21 mouse cellular contexts compared by ENCODE assay signal in the genomic region with DNA sequence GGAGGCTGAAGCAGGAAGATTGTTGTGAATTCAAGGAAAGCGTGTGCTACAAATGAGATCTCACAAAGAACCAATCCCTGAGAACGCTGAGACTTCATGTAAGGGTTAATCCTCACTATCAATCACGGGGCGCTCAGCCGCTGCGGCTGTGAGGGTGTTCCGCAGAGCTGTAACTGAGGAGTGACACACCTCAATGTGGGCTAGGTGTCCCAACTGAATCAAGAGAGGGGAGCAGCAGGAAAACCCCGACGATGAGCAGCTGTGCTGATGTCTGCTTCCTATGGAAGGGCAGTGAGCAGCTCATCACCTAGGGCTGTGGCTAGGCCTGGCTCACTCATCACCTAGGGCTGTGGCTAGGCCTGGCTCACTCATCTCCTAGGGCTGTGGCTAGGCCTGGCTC. TPM values are rescaled to one million over a fixed set of nuclear protein-coding genes. Genes with fewer than 3 reads are reported as not detected.
DNase-seq lines count a peak whose midpoint lies in the region; ATAC-seq and TF ChIP-seq lines count a peak whose summit lies in the region.
"Had no signal": no experiment of that assay in that cellular context is flagged by ENCODE, and none has a peak within 500 bp of the region (broad histone marks: within the 10 kb centered on the region; RNA-seq: fewer than 3 reads in every experiment).

No protein-coding gene starts in this region.

- TF ChIP-seq EP300 in MEL (IDR thresholded peaks at IDR 0.05; ENCODE audit: low read depth in 1 of 2, low read length in 2 of 2): no peak

- ATAC-seq in heart, embryonic 12.5 days (ENCODE audit: insufficient number of reproducible peaks, low FRiP score): no peak
- ATAC-seq: CD4-positive, CD25-positive, alpha-beta regulatory T cell, adult 4 months; forebrain, embryonic 14.5 days; forebrain, embryonic 16.5 days had no signal

- DNase-seq in heart, adult 11 months: peak; percentile 89
- peak; percentile 32 for DNase-seq in MEL (ENCODE audit: low read depth, low spot score)
- no peak for DNase-seq in thymus, postnatal 14 days
- DNase-seq in lung, postnatal 4 days: no peak
- DNase-seq: adrenal gland, adult 2 months; adrenal gland, postnatal 10 days; adrenal gland, postnatal 25 days; B cell, adult 2 months; cerebellum, adult 8-10 months; embryo, embryonic 11 days had no signal

- no peaks in the 10 kb centered on the region for H3K79me2 ChIP-seq in MEL (ENCODE audit: control insufficient read depth, insufficient read depth, low read length, poor library complexity)

- 84% methylated on average over 9 of the region's 9 CpGs for WGBS in heart, embryonic 12.5 days

- TF ChIP-seq POLR2A in MEL (IDR thresholded peaks at IDR 0.05; ENCODE audit: control insufficient read depth in 1 of 2, insufficient read depth in 1 of 2, low read depth in 1 of 2, low read length in 2 of 2, poor library complexity in 1 of 2): no peak

- peaks cover 20% of the 10 kb centered on the region for H3K36me3 ChIP-seq in heart, embryonic 12.5 days
- no peaks in the 10 kb centered on the region for H3K36me3 ChIP-seq in MEL (ENCODE audit: control insufficient read depth in 1 of 2, insufficient read depth in 2 of 2, low read length in 2 of 2)

- no peak overlapping the region for H3K27ac ChIP-seq in heart, embryonic 12.5 days (ENCODE audit: poor library complexity, severe bottlenecking)
- no peak overlapping the region for H3K27ac ChIP-seq in MEL (ENCODE audit: control insufficient read depth, low read depth, low read length)
- H3K27ac ChIP-seq: embryonic facial prominence, embryonic 13.5 days; embryonic facial prominence, embryonic 15.5 days; forebrain, embryonic 10.5 days; forebrain, embryonic 12.5 days had no signal

- H3K9ac ChIP-seq in heart, embryonic 12.5 days: no peak overlapping the region
- no peak overlapping the region for H3K9ac ChIP-seq in MEL (ENCODE audit: control insufficient read depth, low read depth, low read length, poor library complexity, severe bottlenecking)
- H3K9ac ChIP-seq: embryonic facial prominence, embryonic 13.5 days; embryonic facial prominence, embryonic 15.5 days; forebrain, embryonic 12.5 days had no signal

- no peaks in the 10 kb centered on the region for H3K4me1 ChIP-seq in heart, embryonic 12.5 days (replicated peaks)
- H3K4me1 ChIP-seq in MEL (ENCODE audit: control insufficient read depth in 1 of 2, insufficient read depth in 2 of 2, low read length in 2 of 2): no peaks in the 10 kb centered on the region; a peak in 2 of 4 replicates
- H3K4me1 ChIP-seq: embryonic facial prominence, embryonic 13.5 days; forebrain, embryonic 12.5 days had no signal

- no peak overlapping the region for H3K4me3 ChIP-seq in heart, embryonic 12.5 days
- no peak overlapping the region for H3K4me3 ChIP-seq in MEL (ENCODE audit: control insufficient read depth in 1 of 2, insufficient read depth in 1 of 2, low read depth in 2 of 2, low read length in 2 of 2)
- H3K4me3 ChIP-seq: embryonic facial prominence, embryonic 13.5 days; embryonic facial prominence, embryonic 15.5 days; erythroblast, embryonic 14.5 days; forebrain, embryonic 10.5 days; forebrain, embryonic 12.5 days had no signal

- 0 out of 2 replicates have a peak, but pooled peaks cover 6% of the 10 kb centered on the region for H3K27me3 ChIP-seq in heart, embryonic 12.5 days (replicated peaks)
- H3K27me3 ChIP-seq in MEL (ENCODE audit: control insufficient read depth in 1 of 2, insufficient read depth in 2 of 2, low read length in 2 of 2): no peaks in the 10 kb centered on the region
- H3K27me3 ChIP-seq: CH12.LX; embryonic facial prominence, embryonic 13.5 days; embryonic facial prominence, embryonic 15.5 days; forebrain, embryonic 12.5 days had no signal

- no peaks in the 10 kb centered on the region for H3K9me3 ChIP-seq in heart, embryonic 12.5 days (replicated peaks)
- H3K9me3 ChIP-seq in MEL (replicated peaks; ENCODE audit: insufficient read depth, low read length): no peaks in the 10 kb centered on the region
- H3K9me3 ChIP-seq: embryonic facial prominence, embryonic 13.5 days; embryonic facial prominence, embryonic 15.5 days; forebrain, embryonic 10.5 days; forebrain, embryonic 12.5 days; G1E had no signal

- TF ChIP-seq CTCF in MEL (IDR thresholded peaks at IDR 0.05 in 2 of 3, conservative IDR thresholded peaks at IDR 0.05 in 1 of 3; ENCODE audit: control insufficient read depth in 1 of 3, insufficient read depth in 1 of 3, low read depth in 2 of 3, low read length in 3 of 3, poor library complexity in 1 of 3, severe bottlenecking in 1 of 3): no peak

- no peak for TF ChIP-seq RAD21 in MEL (IDR thresholded peaks at IDR 0.05; ENCODE audit: low read depth, low read length)

- no peak overlapping the region for H3K4me2 ChIP-seq in heart, embryonic 12.5 days
- H3K4me2 ChIP-seq: embryonic facial prominence, embryonic 13.5 days; embryonic facial prominence, embryonic 15.5 days; forebrain, embryonic 12.5 days had no signal

TF ChIP-seq in MEL, 35 proteins besides CTCF, POLR2A, EP300 and RAD21:
- TF ChIP-seq CHD2 (IDR thresholded peaks at IDR 0.05; ENCODE audit: low read length): no peak
- TF ChIP-seq NRF1 (IDR thresholded peaks at IDR 0.05; ENCODE audit: insufficient read depth, low read depth, low read length, poor library complexity, severe bottlenecking): no peak
- no peak for TF ChIP-seq TAL1 (IDR thresholded peaks at IDR 0.05; ENCODE audit: low read length)
- TF ChIP-seq MYC (IDR thresholded peaks at IDR 0.05; ENCODE audit: low read depth, low read length): no peak
- TF ChIP-seq KAT2A (conservative IDR thresholded peaks at IDR 0.05; ENCODE audit: low read depth, low read length): no peak
- no peak for TF ChIP-seq POLR2AphosphoS2 (IDR thresholded peaks at IDR 0.05; ENCODE audit: low read length)

RNA-seq across cellular contexts. Expression of gene Pank2, which starts 42.2 kb away (rescaled TPM):
- polyA plus RNA-seq in heart, embryonic 12.5 days (2016; fragmentation: Nextera tagmentation; extraction: Ambion mirVana): 37.1 and 37.6 TPM in 2 replicates
- total RNA-seq in MEL (2012; rRNA removed): 34.9 and 36.0 TPM in 2 replicates
- 100 to 1,000 TPM in 1 of 2 experiments, 10 to 100 TPM in 1; 71.8 to 275 TPM for polyA plus RNA-seq in MEL (2012; ENCODE audit: insufficient read depth in 1 of 2, insufficient read length in 2 of 2, low read depth in 1 of 2, low replicate concordance in 2 of 2, missing spikeins in 1 of 2)

RNA-seq across cellular contexts. Expression of gene Rnf24, which starts 48.2 kb away (rescaled TPM):
- polyA plus RNA-seq in heart, embryonic 12.5 days (2016; fragmentation: Nextera tagmentation; extraction: Ambion mirVana): 2.6 and 2.8 TPM in 2 replicates
- total RNA-seq in MEL (2012; rRNA removed): 0.73 and 0.78 TPM in 2 replicates
- 1 to 10 TPM in 1 of 2 experiments, not detected in 1; 2.9 TPM for polyA plus RNA-seq in MEL (2012; ENCODE audit: insufficient read depth in 1 of 2, insufficient read length in 2 of 2, low read depth in 1 of 2, low replicate concordance in 2 of 2, missing spikeins in 1 of 2)
- polyA plus RNA-seq: erythroblast, embryonic 14.5 days had no signal

Comparison
In these comparisons a context has a peak if more than half of its experiments do, and no peak if none do; other contexts are left out.
1. DNase-seq: peak in heart, adult 11 months (single experiment) and MEL (single experiment); none in thymus, postnatal 14 days (single experiment) and lung, postnatal 4 days (0 of 2).